Mouse (Mus musculus): ENCODE results near the gene C5ar2.

C5ar2 gene

DNA sequence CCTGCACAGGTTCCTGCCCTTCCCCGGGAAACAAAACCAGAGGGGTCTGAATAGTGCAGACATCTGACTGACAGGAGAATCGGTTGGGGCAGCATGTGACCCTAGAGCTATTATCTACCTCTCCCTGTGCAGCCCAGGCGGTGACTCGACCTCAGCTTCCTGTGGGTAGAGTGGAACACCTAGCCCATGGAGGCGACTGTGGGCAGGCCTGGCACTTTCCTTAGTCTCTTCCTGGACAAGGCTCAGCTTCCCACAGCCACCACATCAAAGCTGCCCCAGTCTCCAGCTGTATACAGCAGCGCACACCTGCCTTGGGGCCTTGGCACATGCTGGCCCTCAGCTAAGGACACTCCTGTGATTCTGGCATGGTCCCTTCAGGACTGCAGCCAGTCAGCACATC, 42.8 kb downstream of the C5ar2 start:
- intact Hi-C loops (cut with DNase I) = no loop called here

GRCm38 (mm10) chr7:16198540-16198939, 45.4 kb downstream of the C5ar2 start:
- intact Hi-C loops (cut with DNase I) = no loop called here

DNA sequence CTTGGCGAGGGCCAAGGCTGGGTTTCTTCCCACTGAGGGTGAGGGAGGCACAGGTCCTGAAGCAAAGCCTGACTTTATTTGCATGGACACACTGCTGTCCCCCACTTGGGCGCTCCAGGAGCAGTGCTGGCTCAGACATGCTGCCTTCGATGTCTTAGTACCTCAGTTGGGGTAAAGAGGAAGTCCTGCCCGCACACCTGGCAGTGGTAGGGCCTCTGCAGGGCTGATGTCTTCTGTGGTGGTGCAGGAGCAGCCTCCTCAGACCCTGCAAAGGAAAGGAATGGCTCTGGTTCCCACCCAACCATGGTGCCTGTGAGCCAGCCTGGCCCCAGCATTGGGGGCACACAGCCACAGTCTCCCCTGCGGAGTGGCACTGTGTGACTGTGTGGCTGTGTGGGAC, 46.8 kb downstream of the C5ar2 start:
- intact Hi-C loops (cut with DNase I) = no loop called here

- intact Hi-C loops (cut with DNase I) = no loop called here
Measured at GRCm38 (mm10) chr7:16196616-16197015, 47.3 kb downstream of the C5ar2 start.

DNA sequence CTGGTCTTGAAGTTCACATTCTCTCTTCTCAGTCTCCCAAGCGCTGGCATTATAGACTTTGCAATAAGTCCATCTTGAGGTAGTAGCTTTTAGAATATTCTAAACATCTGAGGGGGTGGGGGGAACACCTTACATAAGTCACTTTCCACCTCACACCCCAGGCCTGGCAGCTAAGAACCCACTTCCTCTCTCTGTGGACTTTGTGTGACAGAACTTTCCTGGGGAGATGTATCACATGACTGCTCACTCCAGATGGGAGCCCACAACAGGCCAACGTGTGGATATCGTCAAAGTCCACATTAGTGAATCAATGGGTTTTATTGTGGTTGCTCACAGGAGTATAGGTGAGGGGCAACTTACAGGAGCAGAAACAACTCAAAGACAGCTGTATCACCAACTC, 50.3 kb downstream of the C5ar2 start:
- intact Hi-C loops (cut with DNase I) = no loop called here

DNA sequence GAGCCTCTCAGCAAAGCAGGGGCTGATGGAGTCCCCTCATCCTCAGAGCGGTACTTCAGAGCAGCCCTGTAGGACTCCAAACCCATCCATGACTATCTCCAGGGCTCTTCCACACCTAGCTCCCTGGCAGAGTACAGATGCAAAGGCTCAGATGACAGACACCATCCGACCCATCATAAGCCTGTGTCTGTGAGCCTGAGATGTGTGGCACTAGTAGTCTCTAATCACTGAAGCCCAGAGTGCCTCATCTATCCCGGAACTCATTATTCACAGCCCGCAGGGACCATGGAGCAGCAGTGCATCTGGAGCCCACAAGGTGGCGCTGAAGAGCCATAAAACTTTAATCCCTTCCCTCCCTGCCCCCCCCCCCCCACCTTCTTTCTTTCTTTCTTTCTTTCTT, 51.6 kb downstream of the C5ar2 start:
- intact Hi-C loops (cut with DNase I) = loop anchor here (1.0 kb wide), 1 partner anchor 71 kb away; no protein-coding TSS in a partner anchor

- intact Hi-C loops (cut with DNase I) = loop anchor here (10.0 kb wide), 1 partner anchor 187 kb away; no protein-coding TSS in a partner anchor
Measured at GRCm38 (mm10) chr7:16187494-16187893, 56.5 kb downstream of the C5ar2 start.

Data from adrenal gland (tissue).